8 mouse cellular contexts compared by ENCODE assay signal in genomic region chr17:36826002-36826401, GRCm38 (mm10). TPM values are rescaled to one million over a fixed set of nuclear protein-coding genes. Genes with fewer than 3 reads are reported as not detected.
A peak's percentile ranks its signal among the peaks of the same experiment; 100 is the strongest.
DNase-seq lines count a peak whose midpoint lies in the region; ATAC-seq and TF ChIP-seq lines count a peak whose summit lies in the region.
"Not testable (repeated sequence)": the region's sequence is repeated elsewhere in the genome, so short reads cannot be mapped to it uniquely, and the experiment has no call there.

No protein-coding gene starts in this region.

- not testable (repeated sequence) for H3K9ac ChIP-seq in forebrain, embryonic 16.5 days (replicated peaks; ENCODE audit: low read depth, low read length); liver, embryonic 16.5 days (ENCODE audit: low read depth, low read length); neural tube, embryonic 13.5 days

- H3K9me3 ChIP-seq in E14TG2a.4 (ENCODE audit: low read length); forebrain, embryonic 16.5 days (ENCODE audit: control insufficient read depth, low read length); liver, embryonic 16.5 days (replicated peaks; ENCODE audit: control insufficient read depth, low read length); neural tube, embryonic 13.5 days: not testable (repeated sequence)

- H3K27me3 ChIP-seq in E14TG2a.4 (ENCODE audit: insufficient read depth, low read length); forebrain, embryonic 16.5 days (replicated peaks; ENCODE audit: control insufficient read depth, insufficient read depth, low read length); liver, embryonic 16.5 days (ENCODE audit: control insufficient read depth, insufficient read depth, low read depth, low read length); neural tube, embryonic 13.5 days: not testable (repeated sequence)

- H3K4me3 ChIP-seq in E14TG2a.4 (replicated peaks; ENCODE audit: low read length); liver, embryonic 16.5 days (ENCODE audit: low read depth, low read length); neural tube, embryonic 13.5 days: not testable (repeated sequence)
- 0 out of 2 replicates have a peak overlapping the region, but pooled peaks have one; percentile 11 for H3K4me3 ChIP-seq in forebrain, embryonic 16.5 days (replicated peaks; ENCODE audit: low read length)

- H3K36me3 ChIP-seq in E14TG2a.4 (ENCODE audit: insufficient read depth, low read length); forebrain, embryonic 16.5 days (ENCODE audit: control insufficient read depth, insufficient read depth); liver, embryonic 16.5 days (ENCODE audit: control insufficient read depth, insufficient read depth); neural tube, embryonic 13.5 days: not testable (repeated sequence)

- ATAC-seq in forebrain, embryonic 16.5 days, result peak; percentile 86
- ATAC-seq in liver, embryonic 16.5 days (ENCODE audit: low read depth), result peak; percentile 50; the same call in 1 of the 2 replicates
- peak; percentile 88 for ATAC-seq in neural tube, embryonic 13.5 days (ENCODE audit: low read depth)

- peak overlapping the region; percentile 28; the same call in 1 of the 2 replicates for H3K4me2 ChIP-seq in forebrain, embryonic 16.5 days (ENCODE audit: low read length)
- not testable (repeated sequence) for H3K4me2 ChIP-seq in liver, embryonic 16.5 days (ENCODE audit: low read depth, low read length)
- H3K4me2 ChIP-seq in neural tube, embryonic 13.5 days, result peak overlapping the region; percentile 31

- not testable (repeated sequence) for H3K4me1 ChIP-seq in E14TG2a.4 (replicated peaks; ENCODE audit: low read depth, low read length); forebrain, embryonic 16.5 days (replicated peaks; ENCODE audit: control insufficient read depth, insufficient read depth, low read length); liver, embryonic 16.5 days (ENCODE audit: control insufficient read depth, low read depth, low read length); neural tube, embryonic 13.5 days (replicated peaks)

- not testable (repeated sequence) for H3K27ac ChIP-seq in forebrain, embryonic 16.5 days (ENCODE audit: low read length); liver, embryonic 16.5 days (ENCODE audit: low read length); neural tube, embryonic 13.5 days (replicated peaks)

- WGBS in forebrain, embryonic 16.5 days, result 13% methylated on average over 5 of the region's 5 CpGs
- WGBS in liver, embryonic 16.5 days (ENCODE audit: insufficient replicate concordance), result 15% methylated on average over 5 of the region's 5 CpGs
- 14% methylated on average over 5 of the region's 5 CpGs for WGBS in neural tube, embryonic 13.5 days

- TF ChIP-seq CTCF in E14TG2a.4 (conservative IDR thresholded peaks at IDR 0.05; ENCODE audit: low read length), result peak; percentile 49; the same call in 1 of the 2 replicates

- DNase-seq in cerebellum, adult 18-20 months, result peak; percentile 85 to 91
- DNase-seq in heart, postnatal 4 days, result peak; percentile 90
- DNase-seq in layer of hippocampus, adult 18-20 months (ENCODE audit: low spot score in 2 of 2), result peak; percentile 62 to 92
- DNase-seq in telencephalon, adult 2 months (ENCODE audit: low read depth, low spot score), result peak; percentile 74

RNA-seq across cellular contexts. Expression of gene Trim26, which starts 10.9 kb away (rescaled TPM):
- 33.1 and 38.2 TPM in 2 replicates for polyA plus RNA-seq in forebrain, embryonic 16.5 days (2015; fragmentation: Nextera tagmentation; extraction: Ambion mirVana)
- total RNA-seq in heart, postnatal 4 days (2021), result 10 to 100 TPM; 24.5 to 28.4 TPM
- 10 to 100 TPM; 18.1 to 20.3 TPM for total RNA-seq in layer of hippocampus, adult 18-20 months (2021)
- polyA plus RNA-seq in liver, embryonic 16.5 days (2015; fragmentation: Nextera tagmentation; extraction: Ambion mirVana), result 15.8 and 16.7 TPM in 2 replicates
- 48.0 and 48.2 TPM in 2 replicates for polyA plus RNA-seq in neural tube, embryonic 13.5 days (2015; fragmentation: Nextera tagmentation; extraction: Ambion mirVana)

RNA-seq across cellular contexts. Expression of gene H2-M10.6, which starts 14.0 kb away (rescaled TPM):
- polyA plus RNA-seq in forebrain, embryonic 16.5 days (2015; fragmentation: Nextera tagmentation; extraction: Ambion mirVana), result not detected in 2 replicates
- total RNA-seq in heart, postnatal 4 days (2021), result not detected
- total RNA-seq in layer of hippocampus, adult 18-20 months (2021), result not detected
- polyA plus RNA-seq in liver, embryonic 16.5 days (2015; fragmentation: Nextera tagmentation; extraction: Ambion mirVana), result not detected in 2 replicates
- not detected in 2 replicates for polyA plus RNA-seq in neural tube, embryonic 13.5 days (2015; fragmentation: Nextera tagmentation; extraction: Ambion mirVana)

RNA-seq across cellular contexts. Expression of gene Trim15, which starts 41.0 kb away (rescaled TPM):
- 0.25 and 0.31 TPM in 2 replicates for polyA plus RNA-seq in forebrain, embryonic 16.5 days (2015; fragmentation: Nextera tagmentation; extraction: Ambion mirVana)
- total RNA-seq in heart, postnatal 4 days (2021), result not detected
- total RNA-seq in layer of hippocampus, adult 18-20 months (2021), result not detected
- polyA plus RNA-seq in liver, embryonic 16.5 days (2015; fragmentation: Nextera tagmentation; extraction: Ambion mirVana), result 0.55 and 0.61 TPM in 2 replicates
- 0.43 and 0.61 TPM in 2 replicates for polyA plus RNA-seq in neural tube, embryonic 13.5 days (2015; fragmentation: Nextera tagmentation; extraction: Ambion mirVana)

RNA-seq across cellular contexts. Expression of gene Trim10, which starts 43.4 kb away (rescaled TPM):
- 1.1 and 1.7 TPM in 2 replicates for polyA plus RNA-seq in forebrain, embryonic 16.5 days (2015; fragmentation: Nextera tagmentation; extraction: Ambion mirVana)
- total RNA-seq in heart, postnatal 4 days (2021), result 1 to 10 TPM in 1 of 2 experiments, under 1 TPM in 1; 0.57 to 1.8 TPM
- not detected for total RNA-seq in layer of hippocampus, adult 18-20 months (2021)
- 285 and 295 TPM in 2 replicates for polyA plus RNA-seq in liver, embryonic 16.5 days (2015; fragmentation: Nextera tagmentation; extraction: Ambion mirVana)
- 1.3 and 1.6 TPM in 2 replicates for polyA plus RNA-seq in neural tube, embryonic 13.5 days (2015; fragmentation: Nextera tagmentation; extraction: Ambion mirVana)

RNA-seq across cellular contexts. Expression of gene H2-M10.5, which starts 53.3 kb away (rescaled TPM):
- not detected in 2 replicates for polyA plus RNA-seq in forebrain, embryonic 16.5 days (2015; fragmentation: Nextera tagmentation; extraction: Ambion mirVana)
- not detected for total RNA-seq in heart, postnatal 4 days (2021)
- not detected for total RNA-seq in layer of hippocampus, adult 18-20 months (2021)
- not detected in 2 replicates for polyA plus RNA-seq in liver, embryonic 16.5 days (2015; fragmentation: Nextera tagmentation; extraction: Ambion mirVana)
- polyA plus RNA-seq in neural tube, embryonic 13.5 days (2015; fragmentation: Nextera tagmentation; extraction: Ambion mirVana), result not detected in 2 replicates
